Mouse (Mus musculus) E14TG2a.4 (cell line): ENCODE data around the gene Ubald2.

ENCODE experiments used
- CTCF ChIP-seq: conservative IDR thresholded peaks from 2 replicates; pipeline ENCODE4 v1.5.1; 2014; ENCODE audit warnings: low read length
- NANOG ChIP-seq: IDR thresholded peaks from 2 replicates; pipeline ENCODE4 v1.6.1; 2014; ENCODE audit warnings: borderline replicate concordance, low read length, mixed read lengths

DNA sequence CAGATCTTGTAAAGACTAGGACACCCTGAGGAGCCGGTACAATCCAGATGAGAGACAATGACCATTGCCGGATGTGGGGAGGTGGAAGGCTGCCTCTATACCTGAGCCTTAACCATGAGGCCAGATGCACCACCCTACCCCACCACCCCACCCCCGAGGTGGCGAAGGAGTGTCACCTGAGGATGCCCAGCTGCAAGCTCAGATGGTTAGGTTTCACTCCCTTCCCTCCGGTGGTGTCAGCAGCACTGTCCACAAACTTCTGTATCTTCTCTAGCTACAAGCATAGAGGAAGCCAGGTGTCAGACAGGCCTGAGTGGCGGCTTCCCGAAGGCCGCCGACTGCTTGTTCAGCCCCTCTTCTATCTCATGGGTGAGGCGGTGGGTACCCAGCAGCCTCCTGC lies 20.0 kb downstream of the Ubald2 start:
- TF ChIP-seq CTCF (no peak), NANOG (no peak)
